Mouse (Mus musculus): ENCODE data around the gene Ptpn3. TPM values are rescaled to one million over a fixed set of nuclear protein-coding genes. Genes with fewer than 3 reads are reported as not detected.
"Not testable (repeated sequence)": the region's sequence is repeated elsewhere in the genome, so short reads cannot be mapped to it uniquely, and the experiment has no call there.

The Ptpn3 gene
- polyA plus RNA-seq, 1 experiment from 2014 or later = 9.7 TPM

DNA sequence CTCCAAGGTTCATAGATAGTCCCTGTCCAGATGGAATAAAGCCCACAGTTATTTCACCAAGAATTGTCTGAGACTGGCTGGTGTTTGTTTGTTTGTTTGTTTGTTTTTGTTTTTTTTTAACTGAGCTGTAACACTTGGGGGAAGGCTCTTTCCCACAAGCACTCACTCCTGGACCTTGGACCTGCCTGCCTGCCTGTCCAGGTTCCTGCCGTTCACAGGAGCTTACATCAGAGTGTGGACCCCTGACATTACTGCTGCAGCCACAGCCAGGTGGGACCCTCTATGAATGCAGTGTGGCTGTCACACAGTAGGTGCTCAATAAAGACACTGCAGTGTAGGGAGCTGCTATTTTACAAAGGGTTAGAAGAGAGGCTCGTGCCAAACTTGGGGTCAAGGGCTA is 89.9 kb downstream of the Ptpn3 start:
- Histone ChIP-seq H3K36me3 (ENCODE audit: control insufficient read depth, insufficient read depth, low read length) (peaks cover 9% of the 10 kb centered on the region; the same call in 1 of the 2 replicates), H3K9me3 (ENCODE audit: control insufficient read depth, low read length) (no peaks in the 10 kb centered on the region), H3K9ac (ENCODE audit: low read length) (no peak overlapping the region), H3K4me2 (ENCODE audit: low read length) (no peak overlapping the region), H3K27ac (ENCODE audit: low read depth) (no peak overlapping the region), H3K4me3 (ENCODE audit: low read depth, low read length) (no peak overlapping the region), H3K27me3 (replicated peaks; ENCODE audit: control insufficient read depth, insufficient read depth, low read length) (no peaks in the 10 kb centered on the region), H3K4me1 (replicated peaks; ENCODE audit: control insufficient read depth, insufficient read depth, low read length) (no peaks in the 10 kb centered on the region)
- WGBS = 70% methylated on average over 2 of the region's 2 CpGs
- no peak for ATAC-seq (replicated peaks; ENCODE audit: low FRiP score, low TSS enrichment, low read depth)
- no peak for DNase-seq (ENCODE audit: low spot score)

DNA sequence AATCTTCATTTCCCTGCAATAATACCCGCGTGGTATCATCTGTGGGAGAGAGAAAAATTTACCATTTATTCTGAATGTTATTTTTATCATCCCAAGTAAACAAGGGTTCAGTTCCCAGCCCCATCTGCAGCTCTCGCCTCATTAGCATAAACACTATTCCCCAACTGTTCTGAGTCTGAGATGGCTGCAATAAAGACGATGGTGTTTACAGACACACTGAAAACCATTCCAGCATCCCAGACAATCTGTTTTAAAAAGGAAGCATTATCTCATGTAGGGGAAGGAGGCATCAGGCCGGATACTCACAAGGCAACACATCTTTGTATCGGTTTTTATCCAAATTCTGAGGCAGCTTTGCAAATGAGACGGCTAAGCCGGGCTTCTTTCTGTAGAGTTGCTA is 95.7 kb downstream of the Ptpn3 start:
- no peak overlapping the region for H3K4me3 ChIP-seq (ENCODE audit: low read depth, low read length)
- no peak overlapping the region for H3K9ac ChIP-seq (ENCODE audit: low read length)
- no peaks in the 10 kb centered on the region for H3K27me3 ChIP-seq (replicated peaks; ENCODE audit: control insufficient read depth, insufficient read depth, low read length)
- no peaks in the 10 kb centered on the region for H3K4me1 ChIP-seq (replicated peaks; ENCODE audit: control insufficient read depth, insufficient read depth, low read length)
- H3K4me2 ChIP-seq (ENCODE audit: low read length) = no peak overlapping the region
- DNase-seq (ENCODE audit: low spot score) = no peak
- WGBS = 70% methylated on average over 8 of the region's 8 CpGs
- H3K27ac ChIP-seq (ENCODE audit: low read depth) = no peak overlapping the region
- ATAC-seq (replicated peaks; ENCODE audit: low FRiP score, low TSS enrichment, low read depth) = no peak
- no peaks in the 10 kb centered on the region for H3K9me3 ChIP-seq (ENCODE audit: control insufficient read depth, low read length)
- H3K36me3 ChIP-seq (ENCODE audit: control insufficient read depth, insufficient read depth, low read length) = 0 out of 2 replicates have a peak, but pooled peaks cover 4% of the 10 kb centered on the region

DNA sequence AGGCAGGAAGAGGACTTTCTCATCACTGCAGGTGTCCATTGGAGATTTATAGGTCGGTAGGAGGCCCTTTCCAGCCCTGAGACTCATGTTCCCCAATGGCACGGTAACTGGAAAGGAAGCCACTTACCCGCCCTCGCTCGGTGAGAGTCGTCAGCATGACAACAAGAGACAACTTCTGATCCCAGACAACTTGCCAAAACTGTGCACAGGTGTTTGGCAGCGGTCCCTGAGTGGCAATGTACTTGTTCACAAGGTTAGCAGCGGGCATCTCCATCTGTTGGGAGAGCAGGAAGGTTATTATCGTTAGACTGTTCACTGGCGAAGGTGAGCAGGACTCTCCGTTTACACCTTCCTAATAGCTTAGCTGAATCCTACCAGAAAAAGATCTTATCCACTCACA is 96.9 kb downstream of the Ptpn3 start:
- 0 out of 2 replicates have a peak, but pooled peaks cover 4% of the 10 kb centered on the region for H3K36me3 ChIP-seq (ENCODE audit: control insufficient read depth, insufficient read depth, low read length)
- 88% methylated on average over 11 of the region's 11 CpGs for WGBS
- no peak overlapping the region for H3K4me2 ChIP-seq (ENCODE audit: low read length)
- no peak overlapping the region for H3K9ac ChIP-seq (ENCODE audit: low read length)
- H3K27me3 ChIP-seq (replicated peaks; ENCODE audit: control insufficient read depth, insufficient read depth, low read length) = no peaks in the 10 kb centered on the region
- no peaks in the 10 kb centered on the region for H3K9me3 ChIP-seq (ENCODE audit: control insufficient read depth, low read length)
- no peak overlapping the region for H3K27ac ChIP-seq (ENCODE audit: low read depth)
- no peak overlapping the region for H3K4me3 ChIP-seq (ENCODE audit: low read depth, low read length)
- DNase-seq (ENCODE audit: low spot score) (no peak), ATAC-seq (replicated peaks; ENCODE audit: low FRiP score, low TSS enrichment, low read depth) (no peak)
- H3K4me1 ChIP-seq (replicated peaks; ENCODE audit: control insufficient read depth, insufficient read depth, low read length) = no peaks in the 10 kb centered on the region

DNA sequence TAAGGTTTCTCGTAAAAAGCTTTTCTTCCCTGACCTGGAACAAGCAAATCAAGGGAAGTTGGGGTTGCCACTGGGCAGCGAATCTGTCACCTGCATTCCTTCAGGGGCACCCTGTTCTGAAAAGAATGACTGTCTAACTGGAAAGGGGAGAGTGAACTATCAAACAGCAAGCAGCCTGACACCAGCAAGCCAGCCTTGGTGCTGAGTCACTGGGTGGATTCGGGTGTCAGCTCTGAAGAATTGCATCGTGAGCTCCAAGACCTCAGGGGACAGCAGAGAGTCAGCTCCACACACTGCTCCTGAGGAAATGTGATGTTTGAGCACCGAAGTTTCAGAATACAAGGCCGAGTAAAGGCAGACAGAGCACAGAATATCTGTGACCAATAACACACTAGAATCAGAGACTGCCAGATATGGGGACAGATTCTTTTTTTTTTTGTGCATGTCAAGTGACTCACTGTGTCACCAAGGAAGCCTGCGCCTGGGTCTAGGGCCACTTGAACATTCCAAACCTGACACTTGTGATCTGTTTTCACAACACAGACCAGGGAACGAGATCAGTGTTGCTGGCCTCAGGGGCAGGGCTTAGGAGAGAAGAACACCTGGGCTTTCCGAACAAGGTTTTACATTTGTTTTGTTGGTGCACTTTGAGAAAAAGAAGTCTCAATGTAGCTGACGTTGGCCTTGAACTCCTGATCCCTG is 98.8 kb downstream of the Ptpn3 start:
- ATAC-seq (replicated peaks; ENCODE audit: low FRiP score, low TSS enrichment, low read depth) = no peak
- no peak overlapping the region for H3K4me2 ChIP-seq (ENCODE audit: low read length)
- H3K4me1 ChIP-seq (replicated peaks; ENCODE audit: control insufficient read depth, insufficient read depth, low read length) = no peaks in the 10 kb centered on the region
- 0 out of 2 replicates have a peak, but pooled peaks cover 4% of the 10 kb centered on the region for H3K36me3 ChIP-seq (ENCODE audit: control insufficient read depth, insufficient read depth, low read length)
- no peak overlapping the region for H3K27ac ChIP-seq (ENCODE audit: low read depth)
- no peaks in the 10 kb centered on the region for H3K9me3 ChIP-seq (ENCODE audit: control insufficient read depth, low read length)
- no peak overlapping the region for H3K9ac ChIP-seq (ENCODE audit: low read length)
- WGBS = 51% methylated on average over 10 of the region's 10 CpGs
- H3K27me3 ChIP-seq (replicated peaks; ENCODE audit: control insufficient read depth, insufficient read depth, low read length) = no peaks in the 10 kb centered on the region
- H3K4me3 ChIP-seq (ENCODE audit: low read depth, low read length) = no peak overlapping the region
- DNase-seq (ENCODE audit: low spot score) = no peak

DNA sequence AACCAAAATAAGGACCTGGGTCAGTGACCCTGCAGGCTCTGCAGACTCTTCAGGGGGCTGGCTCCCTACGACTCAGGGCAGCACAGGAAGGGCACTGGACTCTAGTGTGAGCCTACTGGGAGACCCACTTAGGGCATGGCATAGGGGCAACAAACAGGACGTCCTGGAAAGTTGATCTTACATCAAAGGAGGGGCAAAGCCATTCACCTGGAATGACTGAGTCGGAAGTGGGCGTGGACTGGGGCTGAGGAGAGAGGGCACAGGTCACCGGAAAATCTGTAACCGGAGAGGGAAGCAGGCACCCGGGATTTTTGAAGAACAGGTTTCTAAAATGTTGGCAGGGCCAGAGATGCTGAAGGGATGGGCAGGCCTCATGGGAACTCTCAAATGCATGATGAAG is 99.5 kb downstream of the Ptpn3 start:
- H3K9me3 ChIP-seq (ENCODE audit: control insufficient read depth, low read length) = no peaks in the 10 kb centered on the region
- no peaks in the 10 kb centered on the region for H3K4me1 ChIP-seq (replicated peaks; ENCODE audit: control insufficient read depth, insufficient read depth, low read length)
- H3K4me3 ChIP-seq (ENCODE audit: low read depth, low read length) = no peak overlapping the region
- DNase-seq (ENCODE audit: low spot score) (no peak), ATAC-seq (replicated peaks; ENCODE audit: low FRiP score, low TSS enrichment, low read depth) (no peak)
- no peak overlapping the region for H3K9ac ChIP-seq (ENCODE audit: low read length)
- WGBS = 42% methylated on average over 7 of the region's 7 CpGs
- no peaks in the 10 kb centered on the region for H3K27me3 ChIP-seq (replicated peaks; ENCODE audit: control insufficient read depth, insufficient read depth, low read length)
- no peak overlapping the region for H3K27ac ChIP-seq (ENCODE audit: low read depth)
- no peak overlapping the region for H3K4me2 ChIP-seq (ENCODE audit: low read length)
- peaks cover 9% of the 10 kb centered on the region for H3K36me3 ChIP-seq (ENCODE audit: control insufficient read depth, insufficient read depth, low read length)

DNA sequence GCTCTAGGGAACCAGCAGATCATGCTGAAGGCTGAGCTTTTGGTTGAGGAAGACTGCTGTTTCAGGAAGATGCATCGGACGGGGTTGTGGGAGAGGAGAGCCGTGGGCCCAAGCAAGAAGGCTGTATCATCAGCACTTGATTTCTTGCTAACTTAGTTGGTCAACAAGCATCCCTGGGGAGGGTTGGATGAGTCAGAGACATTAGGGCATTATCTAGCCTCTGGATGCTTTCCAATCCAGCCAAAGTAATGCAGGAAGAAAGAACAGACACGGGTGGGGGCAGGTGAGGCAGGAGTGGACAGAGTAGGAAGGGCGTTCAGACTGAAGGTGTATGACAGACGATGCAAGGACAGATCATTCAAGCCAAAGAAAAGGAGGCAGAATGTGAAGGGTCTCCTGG is 101.0 kb downstream of the Ptpn3 start:
- 89% methylated on average over 6 of the region's 6 CpGs for WGBS
- Histone ChIP-seq H3K4me3 (ENCODE audit: low read depth, low read length) (no peak overlapping the region), H3K36me3 (ENCODE audit: control insufficient read depth, insufficient read depth, low read length) (peaks cover 12% of the 10 kb centered on the region), H3K4me2 (ENCODE audit: low read length) (no peak overlapping the region), H3K9ac (ENCODE audit: low read length) (no peak overlapping the region), H3K9me3 (ENCODE audit: control insufficient read depth, low read length) (no peaks in the 10 kb centered on the region), H3K27ac (ENCODE audit: low read depth) (no peak overlapping the region), H3K27me3 (replicated peaks; ENCODE audit: control insufficient read depth, insufficient read depth, low read length) (no peaks in the 10 kb centered on the region), H3K4me1 (replicated peaks; ENCODE audit: control insufficient read depth, insufficient read depth, low read length) (no peaks in the 10 kb centered on the region)
- no peak for ATAC-seq (replicated peaks; ENCODE audit: low FRiP score, low TSS enrichment, low read depth)
- DNase-seq (ENCODE audit: low spot score) = no peak

DNA sequence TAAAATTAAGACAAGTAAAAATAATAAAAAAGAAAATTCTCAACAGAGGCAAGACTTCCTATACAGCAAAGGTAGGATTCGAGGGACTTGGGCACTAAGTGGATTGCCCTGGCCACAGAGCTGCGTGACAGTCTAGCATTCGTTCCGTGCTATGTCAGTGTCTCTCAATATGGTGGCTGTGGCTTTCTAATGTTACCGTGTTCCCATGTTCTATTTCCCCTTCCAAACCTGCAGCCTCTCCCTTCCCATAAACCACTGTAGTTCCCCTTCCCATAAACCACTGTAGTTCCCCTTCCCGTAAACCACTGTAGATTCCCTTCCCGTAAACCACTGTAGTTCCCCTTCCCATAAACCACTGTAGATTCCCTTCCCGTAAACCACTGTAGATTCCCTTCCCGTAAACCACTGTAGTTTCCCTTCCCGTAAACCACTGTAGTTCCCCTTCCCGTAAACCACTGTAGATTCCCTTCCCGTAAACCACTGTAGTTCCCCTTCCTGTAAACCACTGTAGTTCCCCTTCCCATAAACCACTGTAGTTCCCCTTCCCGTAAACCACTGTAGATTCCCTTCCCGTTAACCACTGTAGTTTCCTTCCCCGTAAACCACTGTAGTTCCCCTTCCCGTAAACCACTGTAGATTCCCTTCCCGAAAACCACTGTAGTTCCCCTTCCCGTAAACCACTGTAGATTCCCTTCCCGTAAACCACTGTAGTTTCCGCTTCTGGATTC is 102.8 kb downstream of the Ptpn3 start:
- not testable (repeated sequence) for H3K27ac ChIP-seq (ENCODE audit: low read depth); H3K9me3 ChIP-seq (ENCODE audit: control insufficient read depth, low read length); H3K4me2 ChIP-seq (ENCODE audit: low read length); H3K9ac ChIP-seq (ENCODE audit: low read length); H3K4me1 ChIP-seq (replicated peaks; ENCODE audit: control insufficient read depth, insufficient read depth, low read length); H3K4me3 ChIP-seq (ENCODE audit: low read depth, low read length); H3K27me3 ChIP-seq (replicated peaks; ENCODE audit: control insufficient read depth, insufficient read depth, low read length); H3K36me3 ChIP-seq (ENCODE audit: control insufficient read depth, insufficient read depth, low read length); ATAC-seq (replicated peaks; ENCODE audit: low FRiP score, low TSS enrichment, low read depth); DNase-seq (ENCODE audit: low spot score)
- WGBS = 96% methylated on average over 20 of the region's 20 CpGs

DNA sequence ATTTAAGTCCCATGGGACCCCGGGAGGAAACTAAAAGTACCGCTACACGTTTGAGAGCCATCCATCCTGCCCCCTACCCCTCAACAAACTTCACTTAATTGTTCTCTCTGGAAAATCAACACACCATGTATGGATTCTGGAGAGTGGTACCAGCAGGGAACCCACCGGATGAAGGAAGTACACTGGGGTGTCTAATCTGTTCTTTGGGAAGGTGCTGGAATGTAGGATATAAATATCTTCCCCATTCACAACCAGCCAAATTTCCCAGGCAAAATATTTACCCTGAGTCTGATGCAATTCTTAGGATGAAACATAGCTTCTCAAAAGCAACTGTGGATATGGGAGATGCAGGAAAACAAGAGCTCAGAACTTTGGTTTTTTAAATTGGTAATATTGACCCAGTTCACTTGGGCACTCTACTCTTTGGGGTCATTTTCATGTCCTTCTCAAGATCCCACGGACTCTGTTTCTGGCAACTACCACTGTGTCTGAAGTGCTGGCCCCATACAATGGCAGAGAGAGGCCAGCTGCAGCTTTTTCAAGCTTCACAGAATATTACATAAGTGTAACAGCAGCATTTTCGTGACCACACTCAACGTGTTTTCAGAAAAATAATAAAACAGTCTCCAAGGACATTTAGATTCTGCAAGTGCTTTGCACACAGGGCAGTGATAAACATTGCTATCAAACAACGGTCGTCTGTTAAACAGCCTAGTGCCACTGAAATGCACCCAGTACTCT is 109.9 kb downstream of the Ptpn3 start:
- no peak for ATAC-seq (replicated peaks; ENCODE audit: low FRiP score, low TSS enrichment, low read depth)
- WGBS = 57% methylated on average over 9 of the region's 9 CpGs
- Histone ChIP-seq H3K4me1 (replicated peaks; ENCODE audit: control insufficient read depth, insufficient read depth, low read length) (no peaks in the 10 kb centered on the region), H3K4me3 (ENCODE audit: low read depth, low read length) (no peak overlapping the region), H3K27me3 (replicated peaks; ENCODE audit: control insufficient read depth, insufficient read depth, low read length) (no peaks in the 10 kb centered on the region), H3K9me3 (ENCODE audit: control insufficient read depth, low read length) (no peaks in the 10 kb centered on the region), H3K27ac (ENCODE audit: low read depth) (no peak overlapping the region), H3K4me2 (ENCODE audit: low read length) (no peak overlapping the region), H3K36me3 (ENCODE audit: control insufficient read depth, insufficient read depth, low read length) (no peaks in the 10 kb centered on the region; the same call in 1 of the 2 replicates), H3K9ac (ENCODE audit: low read length) (no peak overlapping the region)
- no peak for DNase-seq (ENCODE audit: low spot score)

Data from intestine, embryonic 14.5 days (tissue).